Mouse (Mus musculus): Measurements from ENCODE around the gene Pbld2.

DNA sequence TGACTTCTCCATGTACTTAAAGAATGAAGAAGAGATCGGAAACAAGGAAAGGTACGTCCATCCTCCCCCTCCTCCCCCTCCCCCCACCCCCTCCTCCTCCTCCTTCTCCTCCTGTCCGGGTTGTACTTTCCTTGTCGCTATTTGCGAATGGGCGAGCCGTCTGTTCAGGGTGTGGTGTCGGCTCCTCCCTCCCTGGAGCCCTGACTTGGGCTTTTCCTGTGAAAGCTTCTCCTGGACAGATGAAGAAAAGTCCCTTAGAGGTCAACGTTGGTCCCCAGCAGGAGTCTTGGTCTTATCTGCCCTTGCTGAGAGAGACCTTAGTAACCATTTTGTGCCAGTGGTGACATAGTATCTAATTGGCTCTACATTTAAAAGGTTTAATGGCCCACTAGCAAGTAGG lies 30.1 kb upstream of the Pbld2 start:
- TF ChIP-seq EP300 (IDR thresholded peaks at IDR 0.05; ENCODE audit: low read depth) (no peak), CTCF (IDR thresholded peaks at IDR 0.05; ENCODE audit: low read depth) (no peak)
